Mouse (Mus musculus): ENCODE results near the gene Phf19. TPM values are rescaled to one million over a fixed set of nuclear protein-coding genes. Genes with fewer than 3 reads are reported as not detected.

Gene Phf19
- polyA plus RNA-seq, 1 experiment from 2014 or later: 6.7 TPM

DNA sequence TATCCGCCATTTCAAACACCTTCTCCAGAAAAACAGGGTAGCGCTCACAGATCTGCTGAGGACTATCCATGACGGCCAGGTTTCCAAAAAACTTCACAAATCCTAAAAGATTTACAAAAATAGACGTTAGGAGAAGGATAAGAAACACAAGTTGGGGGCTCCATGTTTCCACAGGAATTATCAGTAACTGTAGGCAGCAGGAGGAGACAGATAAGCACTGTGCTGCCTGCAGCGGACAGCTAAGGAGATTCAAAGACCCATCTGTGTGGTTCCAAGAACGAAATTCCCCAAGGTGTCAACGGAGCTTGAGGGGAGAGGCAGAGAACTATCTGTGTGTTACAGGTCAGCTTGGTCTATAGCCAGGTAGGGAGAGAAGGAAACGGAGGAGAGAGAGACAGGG, 56.1 kb downstream of the Phf19 start:
- Histone ChIP-seq H3K4me2 (ENCODE audit: low read depth, low read length) (no peak overlapping the region), H3K27me3 (replicated peaks; ENCODE audit: control insufficient read depth, insufficient read depth, low read length) (no peaks in the 10 kb centered on the region), H3K9ac (ENCODE audit: low read depth, low read length) (no peak overlapping the region), H3K9me3 (ENCODE audit: control insufficient read depth, low read length) (no peaks in the 10 kb centered on the region), H3K4me3 (ENCODE audit: low read length) (no peak overlapping the region), H3K36me3 (ENCODE audit: control insufficient read depth, insufficient read depth, low read length) (peaks cover 28% of the 10 kb centered on the region), H3K4me1 (ENCODE audit: control insufficient read depth, insufficient read depth, low read length) (no peaks in the 10 kb centered on the region), H3K27ac (ENCODE audit: low read length) (no peak overlapping the region)
- no peak for ATAC-seq
- WGBS: 93% methylated on average over 8 of the region's 8 CpGs

DNA sequence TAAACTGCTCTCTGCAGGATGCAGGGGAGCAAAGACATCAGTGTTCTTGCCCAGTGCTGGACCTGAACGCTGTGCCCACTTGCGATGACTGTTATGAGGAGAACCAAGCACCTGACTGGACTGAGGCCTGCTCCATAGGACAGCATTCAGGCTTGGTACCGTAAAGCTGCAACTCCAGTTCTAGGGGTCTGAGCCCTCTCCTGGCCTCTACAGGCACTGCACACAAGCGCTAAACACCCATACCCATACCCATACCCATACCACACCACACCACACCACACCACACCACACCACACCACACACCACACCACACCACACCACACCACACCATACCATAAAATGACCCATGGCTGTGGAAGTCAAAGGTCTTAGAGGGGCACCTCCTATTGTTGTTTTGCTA, 58.6 kb downstream of the Phf19 start:
- H3K27ac ChIP-seq (ENCODE audit: low read length): no peak overlapping the region
- no peak overlapping the region for H3K9ac ChIP-seq (ENCODE audit: low read depth, low read length)
- WGBS: 88% methylated on average over 4 of the region's 4 CpGs
- H3K27me3 ChIP-seq (replicated peaks; ENCODE audit: control insufficient read depth, insufficient read depth, low read length): no peaks in the 10 kb centered on the region
- H3K36me3 ChIP-seq (ENCODE audit: control insufficient read depth, insufficient read depth, low read length): peaks cover 31% of the 10 kb centered on the region
- no peak for ATAC-seq
- no peaks in the 10 kb centered on the region for H3K4me1 ChIP-seq (ENCODE audit: control insufficient read depth, insufficient read depth, low read length)
- H3K4me2 ChIP-seq (ENCODE audit: low read depth, low read length): no peak overlapping the region
- H3K9me3 ChIP-seq (ENCODE audit: control insufficient read depth, low read length): no peaks in the 10 kb centered on the region
- no peak overlapping the region for H3K4me3 ChIP-seq (ENCODE audit: low read length)

DNA sequence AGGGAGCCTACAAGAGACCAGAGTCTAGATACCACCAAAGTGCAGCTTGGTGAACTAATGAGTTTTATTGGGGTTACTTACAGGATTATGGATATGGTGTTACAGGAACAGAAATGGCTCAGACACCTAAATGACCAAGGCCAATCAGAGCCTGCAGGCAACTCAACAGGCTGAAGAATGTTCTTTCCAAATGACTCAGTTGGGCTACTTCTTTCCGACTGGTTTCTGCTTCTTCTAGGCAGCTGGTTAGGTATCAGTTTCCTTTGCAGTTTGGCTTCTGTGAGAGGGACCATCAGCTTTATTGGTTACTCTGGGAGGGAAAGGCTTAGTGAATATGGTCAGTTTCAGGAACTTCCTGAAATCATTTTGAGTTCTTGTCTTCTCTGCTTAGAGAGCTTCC, 66.1 kb downstream of the Phf19 start:
- no peak overlapping the region for H3K27ac ChIP-seq (ENCODE audit: low read length)
- no peak overlapping the region for H3K9ac ChIP-seq (ENCODE audit: low read depth, low read length)
- 83% methylated on average over 1 of the region's 1 CpGs for WGBS
- H3K36me3 ChIP-seq (ENCODE audit: control insufficient read depth, insufficient read depth, low read length): peaks cover 11% of the 10 kb centered on the region; the same call in 1 of the 2 replicates
- H3K4me2 ChIP-seq (ENCODE audit: low read depth, low read length): no peak overlapping the region
- no peak for ATAC-seq
- no peaks in the 10 kb centered on the region for H3K27me3 ChIP-seq (replicated peaks; ENCODE audit: control insufficient read depth, insufficient read depth, low read length)
- H3K4me3 ChIP-seq (ENCODE audit: low read length): no peak overlapping the region
- H3K4me1 ChIP-seq (ENCODE audit: control insufficient read depth, insufficient read depth, low read length): no peaks in the 10 kb centered on the region
- H3K9me3 ChIP-seq (ENCODE audit: control insufficient read depth, low read length): no peaks in the 10 kb centered on the region

Other genes starting within 250 kb of the Phf19 start
- gene Gapvd1, start 158.8 kb downstream of the Phf19 start, polyA plus RNA-seq (2015; fragmentation: Nextera tagmentation; extraction: Ambion mirVana): 56.6 and 61.3 TPM in 2 replicates
- 991 and 1,092 TPM in 2 replicates for gene Hspa5, start 142.1 kb downstream of the Phf19 start, polyA plus RNA-seq (2015; fragmentation: Nextera tagmentation; extraction: Ambion mirVana)
- gene Rabepk, start 114.1 kb downstream of the Phf19 start, polyA plus RNA-seq (2015; fragmentation: Nextera tagmentation; extraction: Ambion mirVana): 40.9 and 47.0 TPM in 2 replicates
- 60.0 and 61.2 TPM in 2 replicates for gene Fbxw2, start 87.7 kb downstream of the Phf19 start, polyA plus RNA-seq (2015; fragmentation: Nextera tagmentation; extraction: Ambion mirVana)
- not detected in 2 replicates for gene Gm34653, start 81.0 kb downstream of the Phf19 start, polyA plus RNA-seq (2015; fragmentation: Nextera tagmentation; extraction: Ambion mirVana)
- 11.8 and 13.9 TPM in 2 replicates for gene Cutal, start 39.6 kb downstream of the Phf19 start, polyA plus RNA-seq (2015; fragmentation: Nextera tagmentation; extraction: Ambion mirVana)
- 100 and 103 TPM in 2 replicates for gene Psmd5, start 39.1 kb downstream of the Phf19 start, polyA plus RNA-seq (2015; fragmentation: Nextera tagmentation; extraction: Ambion mirVana)
- 2.9 and 3.5 TPM in 2 replicates for gene Traf1, start 47.7 kb upstream of the Phf19 start, polyA plus RNA-seq (2015; fragmentation: Nextera tagmentation; extraction: Ambion mirVana)
- gene Hc, start 147.4 kb upstream of the Phf19 start, polyA plus RNA-seq (2015; fragmentation: Nextera tagmentation; extraction: Ambion mirVana): 0.72 and 1.2 TPM in 2 replicates
- 0.39 and 0.87 TPM in 2 replicates for gene AI182371, start 187.5 kb upstream of the Phf19 start, polyA plus RNA-seq (2015; fragmentation: Nextera tagmentation; extraction: Ambion mirVana)
- gene Cntrl, start 195.5 kb upstream of the Phf19 start, polyA plus RNA-seq (2015; fragmentation: Nextera tagmentation; extraction: Ambion mirVana): 15.7 and 17.3 TPM in 2 replicates

All from intestine, embryonic 16.5 days (tissue).